Mouse (Mus musculus): Measurements from ENCODE around the gene Polg.

Polg gene

GRCm38 (mm10) chr7:79466053-79466901 lies at the start of gene Polg:
Gene Polg, minus strand, starts transcription at chr7:79466362.
- peak; percentile 97 for DNase-seq

- DNase-seq: no peak
These were observed 49.7 kb upstream of the Polg start for GRCm38 (mm10) chr7:79515861-79516260.

GRCm38 (mm10) chr7:79515221-79515743 lies 49.1 kb upstream of the Polg start:
- no peak for DNase-seq

GRCm38 (mm10) chr7:79514361-79514881 lies 48.3 kb upstream of the Polg start:
- DNase-seq: no peak

- no peak for DNase-seq
These were observed 47.3 kb upstream of the Polg start for GRCm38 (mm10) chr7:79513466-79513865.

GRCm38 (mm10) chr7:79512496-79512895 lies 46.3 kb upstream of the Polg start:
- no peak for DNase-seq

- no peak for DNase-seq
These were observed 45.5 kb upstream of the Polg start for GRCm38 (mm10) chr7:79511656-79512055.

GRCm38 (mm10) chr7:79511181-79511580 lies 45.0 kb upstream of the Polg start:
- DNase-seq: no peak

- DNase-seq: no peak
These were observed 44.5 kb upstream of the Polg start for GRCm38 (mm10) chr7:79510686-79511085.

GRCm38 (mm10) chr7:79509710-79510109 lies 43.5 kb upstream of the Polg start:
- no peak for DNase-seq

- no peak for DNase-seq
These were observed 43.1 kb upstream of the Polg start for GRCm38 (mm10) chr7:79509235-79509607.

GRCm38 (mm10) chr7:79508280-79509234 lies 42.4 kb upstream of the Polg start:
- no peak for DNase-seq

- no peak for DNase-seq
These were observed 41.6 kb upstream of the Polg start for GRCm38 (mm10) chr7:79507756-79508155.

GRCm38 (mm10) chr7:79507101-79507705 lies 41.0 kb upstream of the Polg start:
- DNase-seq: no peak

- no peak for DNase-seq
These were observed 40.4 kb upstream of the Polg start for GRCm38 (mm10) chr7:79506531-79507090.

GRCm38 (mm10) chr7:79505876-79506530 lies 39.8 kb upstream of the Polg start:
- peak; percentile 84 for DNase-seq

GRCm38 (mm10) chr7:79505376-79505775 lies 39.2 kb upstream of the Polg start:
- DNase-seq: no peak

- DNase-seq: peak; percentile 95
These were observed 38.6 kb upstream of the Polg start for GRCm38 (mm10) chr7:79504723-79505122.

GRCm38 (mm10) chr7:79503656-79504250 lies 37.6 kb upstream of the Polg start:
- DNase-seq: peak; percentile 4

- DNase-seq: no peak
These were observed 36.9 kb upstream of the Polg start for GRCm38 (mm10) chr7:79503103-79503455.
